Mouse (Mus musculus) gastrocnemius, adult 2 months (tissue): ENCODE results near the gene Hoxa7. TPM values are rescaled to one million over a fixed set of nuclear protein-coding genes. Genes with fewer than 3 reads are reported as not detected.

Experiments
- DNase-seq: peaks from one replicate; pipeline ENCODE4 v3.0.0; 2022
- H3K27ac ChIP-seq: fragments of 200-600 bp; 2 replicates; pipeline ENCODE4 v1.8.1; 2022; ENCODE audit warnings: mild to moderate bottlenecking
- H3K4me3 ChIP-seq: fragments of 200-600 bp; 2 replicates; pipeline ENCODE4 v1.8.1; 2022; ENCODE audit warnings: mild to moderate bottlenecking, moderate library complexity
- CTCF ChIP-seq: fragments of 200-600 bp; IDR thresholded peaks from 2 replicates; pipeline ENCODE4 v1.8.1; 2022; ENCODE audit warnings: antibody characterized with exemption, mild to moderate bottlenecking, moderate library complexity
- intact Hi-C: fragments of 180-260 bp; cut with DNase I; formaldehyde crosslinking; loops from one replicate; pipeline ENCODE4 v1.15.1; 2025
- total RNA-seq, 2 experiments: library from RNA; stranded (reverse); gene quantifications; 2 replicates each; pipeline ENCODE4 v1.2.3; 2021

Gene Hoxa7
- total RNA-seq, 2 experiments from 2014 or later = 4.7 to 5.0 TPM

DNA sequence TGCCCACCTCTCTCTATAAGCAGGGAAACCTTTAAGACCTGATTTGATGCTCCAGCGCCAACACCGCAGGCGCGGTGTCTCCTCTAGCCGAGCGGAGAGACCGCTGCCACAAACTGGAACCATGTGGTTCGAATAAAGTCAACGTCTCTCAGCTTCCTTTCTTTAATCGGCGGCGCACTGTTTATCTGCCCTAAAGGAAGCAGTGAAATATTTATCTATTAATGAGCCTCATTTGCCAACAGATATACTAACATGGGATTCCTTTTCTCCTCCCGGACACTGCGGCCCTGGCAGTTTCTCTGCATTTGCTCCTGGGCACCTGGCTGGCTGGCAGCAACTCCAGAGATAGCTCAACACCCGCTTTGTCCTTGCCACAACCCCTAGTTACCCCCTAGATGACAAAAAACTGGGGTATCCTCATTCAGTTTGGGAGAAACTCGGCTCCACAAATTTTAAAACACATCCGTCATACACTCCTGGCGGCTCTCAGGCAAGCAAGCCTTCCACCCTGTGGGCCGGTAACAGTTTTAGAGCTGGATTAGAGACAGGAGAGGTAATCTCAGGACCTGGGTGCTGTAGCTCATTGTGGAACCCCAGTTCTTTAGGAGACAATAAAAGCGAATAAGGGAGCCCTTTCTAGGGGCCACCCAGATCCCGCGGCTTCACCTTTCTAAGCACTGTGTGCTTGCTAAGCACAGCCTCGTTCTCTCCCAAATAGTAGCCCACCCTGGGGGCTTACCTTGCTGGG lies 3.6 kb downstream of the Hoxa7 start:
- no peak for TF ChIP-seq CTCF
- H3K4me3 ChIP-seq = peak overlapping the region; percentile 78
- no peak for DNase-seq
- H3K27ac ChIP-seq = peak overlapping the region; percentile 91
- intact Hi-C loops = loop anchor here (5.0 kb wide), 1 partner anchor 836 kb away; no protein-coding TSS in a partner anchor

- no peak for TF ChIP-seq CTCF
- DNase-seq = peak; percentile 94
- peak overlapping the region; percentile 78 for H3K4me3 ChIP-seq
- H3K27ac ChIP-seq = peak overlapping the region; percentile 91
- intact Hi-C loops = loop anchor here (5.0 kb wide), 1 partner anchor 835 kb away; no protein-coding TSS in a partner anchor
These were observed 4.2 kb downstream of the Hoxa7 start for GRCm38 (mm10) chr6:52217459-52217768.

DNA sequence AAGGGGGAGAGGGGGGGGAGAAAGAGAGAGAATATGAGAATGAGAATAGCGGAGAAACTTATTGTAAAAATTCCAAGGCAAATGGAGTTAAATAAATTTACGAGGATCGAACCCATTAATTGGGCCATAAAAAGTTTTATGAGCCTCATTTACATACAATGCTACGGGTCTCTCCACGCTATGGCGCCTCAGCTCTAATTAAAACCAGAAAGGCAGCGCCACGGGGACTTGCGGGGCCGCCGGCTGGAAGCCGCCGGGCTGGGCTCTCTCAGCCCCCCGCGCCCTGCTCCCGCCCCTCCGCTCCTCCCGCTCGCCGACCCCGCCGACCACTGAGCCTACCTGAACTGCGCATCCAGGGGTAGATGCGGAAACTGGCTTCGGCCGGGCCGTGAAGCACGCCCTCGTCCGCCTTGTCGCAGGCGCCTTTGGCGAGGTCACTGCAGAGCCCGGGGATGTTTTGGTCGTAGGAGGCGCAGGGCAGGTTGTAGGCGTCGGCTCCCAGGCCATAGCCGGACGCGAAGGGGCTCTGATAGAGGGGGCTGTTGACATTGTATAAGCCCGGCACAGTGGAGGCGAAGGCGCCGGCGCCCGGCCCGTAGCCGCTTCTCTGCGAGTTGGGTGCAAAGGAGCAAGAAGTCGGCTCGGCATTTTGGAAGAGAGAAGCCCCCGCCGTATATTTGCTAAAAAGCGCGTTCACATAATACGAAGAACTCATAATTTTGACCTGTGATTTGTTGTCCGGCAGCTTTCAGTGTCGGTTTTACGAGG lies 4.8 kb downstream of the Hoxa7 start:
- Histone ChIP-seq H3K27ac (peak overlapping the region; percentile 91), H3K4me3 (peak overlapping the region; percentile 78)
- DNase-seq = peak; percentile 74
- no peak for TF ChIP-seq CTCF
- intact Hi-C loops = loop anchor here (5.0 kb wide), 1 partner anchor 835 kb away; no protein-coding TSS in a partner anchor

DNA sequence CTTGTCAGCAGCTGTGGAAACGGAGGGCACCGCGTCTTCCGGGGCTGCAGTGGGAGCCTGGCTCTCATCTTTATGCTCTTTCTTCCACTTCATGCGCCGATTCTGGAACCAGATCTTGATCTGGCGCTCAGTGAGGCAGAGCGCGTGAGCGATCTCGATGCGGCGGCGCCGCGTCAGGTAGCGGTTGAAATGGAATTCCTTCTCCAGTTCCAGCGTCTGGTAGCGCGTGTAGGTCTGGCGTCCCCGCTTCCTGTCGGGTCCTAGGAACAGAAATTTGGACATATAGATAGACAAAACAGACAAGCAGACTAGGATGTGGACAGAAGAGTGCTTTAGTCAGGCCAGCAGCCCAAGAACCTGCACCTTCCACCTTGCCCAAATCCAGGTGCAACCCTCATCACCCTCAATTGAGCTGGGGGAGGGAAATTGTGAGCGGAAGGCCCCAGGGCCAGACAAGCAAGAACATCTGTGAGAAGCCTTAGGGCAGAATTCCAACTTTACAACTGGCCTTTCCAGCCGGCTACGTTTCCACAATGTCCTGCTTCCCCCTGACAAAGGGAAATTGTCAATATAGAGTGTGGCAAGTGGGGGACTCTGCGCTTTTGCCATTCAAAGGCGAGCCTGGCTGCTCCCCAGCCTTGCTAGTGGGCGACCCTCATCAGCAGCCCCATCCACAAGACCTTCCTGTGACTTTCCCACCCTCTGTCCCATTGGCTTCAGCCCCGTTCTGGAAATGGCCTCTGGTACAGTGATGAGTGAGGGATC lies 5.7 kb downstream of the Hoxa7 start:
- DNase-seq = peak; percentile 16
- H3K27ac ChIP-seq = peak overlapping the region; percentile 91
- H3K4me3 ChIP-seq = peak overlapping the region; percentile 78
- TF ChIP-seq CTCF = no peak
- intact Hi-C loops = loop anchor here (5.0 kb wide), 1 partner anchor 834 kb away; no protein-coding TSS in a partner anchor

DNA sequence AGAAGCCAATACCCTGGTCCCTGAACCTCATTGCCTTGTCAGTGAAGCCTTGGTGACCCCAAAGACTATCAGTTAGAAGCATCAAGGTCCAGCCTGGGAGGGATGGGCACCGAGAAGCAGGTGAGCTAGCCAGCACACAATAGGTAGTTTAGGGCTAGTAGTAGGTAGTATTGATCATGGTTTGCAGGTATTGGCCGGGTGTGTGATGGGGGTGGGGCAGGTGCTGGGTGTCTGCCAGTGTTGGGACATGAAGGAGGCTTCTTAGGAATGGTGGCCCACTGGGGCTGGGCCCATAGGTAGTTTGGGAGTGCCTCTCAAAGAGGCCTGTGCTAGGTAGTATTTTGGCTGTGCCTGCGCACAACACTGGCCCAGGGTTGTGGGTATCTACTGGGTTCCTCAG lies 6.6 kb downstream of the Hoxa7 start:
- TF ChIP-seq CTCF = no peak
- no peak overlapping the region for H3K27ac ChIP-seq
- DNase-seq = peak; percentile 24
- intact Hi-C loops = loop anchor here (5.0 kb wide), 1 partner anchor 833 kb away; no protein-coding TSS in a partner anchor
- H3K4me3 ChIP-seq = no peak overlapping the region

DNA sequence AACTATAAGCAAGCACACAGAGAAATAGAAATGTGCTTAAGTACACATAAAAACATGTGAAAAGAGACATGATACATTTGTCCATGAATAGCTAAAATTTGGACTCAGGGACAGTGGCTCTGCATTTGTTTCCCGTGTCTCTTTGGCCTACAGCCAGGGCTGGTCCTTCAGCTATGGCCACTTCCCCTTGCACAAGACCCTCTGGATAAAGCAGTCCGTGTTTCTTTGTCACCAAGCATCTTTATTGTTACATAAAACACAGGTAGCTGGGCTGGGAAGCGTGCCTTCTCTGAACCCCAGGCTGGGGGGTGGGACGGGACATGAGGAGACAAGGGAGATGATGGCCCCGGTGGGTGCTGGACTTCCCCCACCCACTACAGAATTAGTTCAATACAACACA lies 7.4 kb downstream of the Hoxa7 start:
- DNase-seq = no peak
- H3K4me3 ChIP-seq = no peak overlapping the region; the same call in 1 of the 2 replicates
- TF ChIP-seq CTCF = no peak
- peak overlapping the region; percentile 97 for H3K27ac ChIP-seq
- intact Hi-C loops = no loop called here

DNA sequence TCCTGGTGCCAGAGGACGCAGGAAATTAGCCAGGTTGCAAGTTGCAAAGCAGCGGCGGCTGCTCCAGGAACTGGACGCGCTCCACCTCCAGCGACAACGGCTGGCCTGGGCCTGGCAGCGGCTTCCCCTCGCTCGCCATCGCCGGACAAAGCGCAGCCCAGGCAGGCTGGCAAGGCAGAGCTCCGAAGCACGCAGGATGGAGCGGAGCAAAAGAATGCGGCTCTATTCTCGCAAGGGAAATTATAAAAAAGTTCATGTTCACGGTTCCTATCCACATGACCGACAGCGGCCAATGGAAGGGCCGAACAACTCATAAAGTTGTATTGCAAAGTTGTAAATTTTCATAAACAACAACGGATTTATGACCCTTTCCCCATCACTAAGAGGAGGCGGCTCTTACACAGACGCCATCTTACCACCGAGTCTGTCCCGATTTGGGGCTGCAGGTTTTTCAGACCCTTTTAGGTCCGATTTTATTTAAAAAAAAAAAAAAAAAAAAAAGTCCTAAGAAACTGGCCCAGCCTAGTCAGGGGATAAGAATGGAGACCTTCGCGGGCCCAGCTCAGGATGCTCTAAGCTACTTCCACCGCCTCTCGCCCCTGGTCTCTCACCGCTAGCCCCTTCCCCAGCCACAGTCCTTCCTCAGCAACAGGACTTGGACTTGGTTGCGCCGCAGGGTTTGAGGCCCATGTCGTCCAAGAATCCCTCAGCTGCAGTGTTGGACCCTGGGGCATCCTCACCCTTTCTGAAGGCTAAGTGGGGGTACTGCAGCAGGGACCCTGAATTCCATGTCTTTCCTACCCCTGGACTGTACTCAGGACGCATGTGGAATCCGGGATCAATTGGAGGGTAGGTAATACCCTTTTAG lies 8.3 kb downstream of the Hoxa7 start, which contains the start of the genes Hoxa3 and Gm28308:
Gene Hoxa3 (minus strand): TSS at position 218 of the 868 bp plus-strand sequence.
Gene Gm28308 (minus strand): TSS at position 221 of the 868 bp plus-strand sequence.
- TF ChIP-seq CTCF = no peak
- Histone ChIP-seq H3K4me3 (peak within 1 kb of the TSS; percentile 79), H3K27ac (peak within 1 kb of the TSS; percentile 97)
- DNase-seq = peak; percentile 86
- intact Hi-C loops = no loop called here

GRCm38 (mm10) chr6:52212556-52213118 lies 9.0 kb downstream of the Hoxa7 start:
- TF ChIP-seq CTCF = no peak
- intact Hi-C loops = no loop called here
- peak overlapping the region; percentile 97 for H3K27ac ChIP-seq
- H3K4me3 ChIP-seq = peak overlapping the region; percentile 79
- peak; percentile 61 for DNase-seq

DNA sequence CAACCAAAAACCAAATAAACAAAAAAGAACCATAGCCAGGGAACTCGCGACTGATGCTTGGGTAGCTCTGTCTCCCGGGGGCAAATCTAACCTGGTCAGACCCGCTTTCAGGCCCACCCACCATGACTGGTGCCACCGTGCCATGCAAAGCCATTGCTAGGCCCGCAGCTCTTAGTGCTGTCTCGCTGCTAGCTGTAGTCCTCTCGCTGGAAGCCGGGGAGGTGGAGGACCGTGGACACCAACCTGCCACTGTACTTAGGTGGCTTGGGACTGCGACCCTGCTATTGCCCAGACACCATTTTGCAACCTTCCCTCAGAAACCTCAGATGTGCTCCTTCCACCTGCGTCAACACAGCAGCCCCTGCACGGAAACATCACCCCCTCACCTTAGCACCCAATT lies 9.7 kb downstream of the Hoxa7 start:
- intact Hi-C loops = loop anchor here (2.0 kb wide), 1 partner anchor 13 kb away; no protein-coding TSS in a partner anchor
- TF ChIP-seq CTCF = no peak
- Histone ChIP-seq H3K27ac (peak overlapping the region; percentile 97), H3K4me3 (peak overlapping the region; percentile 79)
- DNase-seq = peak; percentile 45

DNA sequence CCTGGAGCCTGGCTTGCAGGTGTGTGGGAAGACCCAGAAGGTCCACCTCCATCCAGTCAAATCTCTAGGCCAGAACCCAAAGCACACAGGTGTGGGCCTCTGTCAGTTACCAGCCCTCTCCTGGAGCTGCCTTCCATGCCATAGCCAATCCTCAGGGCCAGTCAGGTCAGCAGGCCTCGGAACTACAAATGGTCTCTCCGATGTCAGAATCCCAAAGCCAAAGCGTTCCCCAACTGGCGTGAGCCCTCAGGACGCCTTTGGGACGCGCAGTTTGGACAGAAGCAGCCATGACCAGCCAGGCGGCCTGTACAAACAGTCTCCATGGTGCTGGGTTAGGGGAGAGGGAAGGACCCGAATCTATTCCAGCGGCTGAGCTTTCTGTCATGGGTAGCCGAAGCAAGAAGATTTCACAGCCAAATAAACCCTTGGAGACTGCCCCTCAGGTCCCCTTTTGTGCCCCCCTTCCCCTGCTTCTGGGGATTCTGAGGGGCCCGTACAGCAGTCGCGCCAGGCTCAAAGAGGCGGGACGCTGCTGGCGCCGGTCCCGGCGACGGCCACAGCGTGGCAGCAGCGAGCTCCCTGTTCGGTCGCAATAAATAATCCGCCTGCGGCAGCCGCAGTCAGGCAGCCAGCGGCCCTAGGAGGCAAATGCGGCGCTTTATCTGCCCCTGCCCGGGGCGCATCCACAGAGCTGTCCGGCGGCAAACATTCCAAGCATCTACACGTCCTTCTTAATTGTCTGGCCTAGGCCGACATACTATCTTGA lies 10.3 kb downstream of the Hoxa7 start:
- intact Hi-C loops = loop anchor here (2.0 kb wide), 1 partner anchor 13 kb away; no protein-coding TSS in a partner anchor

DNA sequence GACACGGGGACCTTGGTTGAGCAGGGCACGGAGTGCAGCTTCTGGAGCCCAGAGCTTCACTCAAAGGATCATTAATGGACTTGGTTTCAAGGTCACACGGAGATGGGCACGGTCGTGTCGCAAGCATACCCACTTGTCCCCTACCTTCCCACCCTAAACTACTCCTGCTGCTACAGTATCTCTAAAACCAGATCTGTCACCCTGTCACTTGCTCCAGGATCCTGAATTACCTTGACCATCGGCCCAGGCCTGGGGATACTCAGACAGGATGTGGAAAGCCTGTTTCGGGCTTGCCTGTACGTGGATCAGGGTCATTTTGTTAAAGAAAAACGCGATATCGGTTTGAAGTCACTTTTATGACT lies 12.0 kb downstream of the Hoxa7 start:
- H3K27ac ChIP-seq = peak overlapping the region; percentile 82
- intact Hi-C loops = loop anchor here (2.0 kb wide), 1 partner anchor 15 kb away; no protein-coding TSS in a partner anchor
- no peak for TF ChIP-seq CTCF
- DNase-seq = no peak
- H3K4me3 ChIP-seq = peak overlapping the region; percentile 77

More for the DNA sequence above, 10.3 kb downstream of the Hoxa7 start:
- peak; percentile 92 for DNase-seq
- peak overlapping the region; percentile 79 for H3K4me3 ChIP-seq
- peak; percentile 96 for TF ChIP-seq CTCF
- H3K27ac ChIP-seq = peak overlapping the region; percentile 97
